Mouse (Mus musculus) monocyte, adult 5-6 weeks (primary cell): ENCODE measurements around the gene C2cd2l. TPM values are rescaled to one million over a fixed set of nuclear protein-coding genes. Genes with fewer than 3 reads are reported as not detected.

ENCODE experiments used
- ATAC-seq: fragments of 153-309, 156-312 bp; replicated peaks from 2 replicates; pipeline ENCODE4 v1.8.0; 2017; ENCODE audit warnings: mild to moderate bottlenecking; ENCODE audit not compliant: low TSS enrichment, insufficient number of reproducible peaks, severe bottlenecking, poor library complexity, low FRiP score
- total RNA-seq: library from RNA; stranded (forward); fragments of 200-1000, 200-491, 200-594 nt; gene quantifications from 3 replicates; pipeline ENCODE4 v1.2.3, GENCODE M21; 2017

The C2cd2l gene
- total RNA-seq, 1 experiment from 2014 or later = 12.2 TPM

GRCm38 (mm10) chr9:44287401-44288075, 32.5 kb downstream of the C2cd2l start:
- no peak for ATAC-seq

- ATAC-seq = no peak
Observed at GRCm38 (mm10) chr9:44287003-44287400, 33.1 kb downstream of the C2cd2l start.

- ATAC-seq = no peak
Observed at GRCm38 (mm10) chr9:44286256-44286850, 33.7 kb downstream of the C2cd2l start.

- ATAC-seq = no peak
Observed at GRCm38 (mm10) chr9:44283183-44283582, 36.9 kb downstream of the C2cd2l start.

GRCm38 (mm10) chr9:44269973-44270372, 50.1 kb downstream of the C2cd2l start:
- no peak for ATAC-seq

- no peak for ATAC-seq
Observed at GRCm38 (mm10) chr9:44269077-44269476, 51.0 kb downstream of the C2cd2l start.

GRCm38 (mm10) chr9:44268432-44268831, 51.7 kb downstream of the C2cd2l start, which contains the start of gene Nlrx1:
Gene Nlrx1, minus strand, starts transcription at chr9:44268599.
- peak; percentile 82 for ATAC-seq

GRCm38 (mm10) chr9:44268027-44268360, 52.1 kb downstream of the C2cd2l start:
- peak; percentile 72 for ATAC-seq

GRCm38 (mm10) chr9:44267319-44268026, 52.6 kb downstream of the C2cd2l start:
- 0 out of 2 replicates have a peak, but pooled peaks have one; percentile 2 for ATAC-seq

GRCm38 (mm10) chr9:44266478-44267226, 53.4 kb downstream of the C2cd2l start:
- no peak for ATAC-seq

- no peak for ATAC-seq
Observed at GRCm38 (mm10) chr9:44261388-44261787, 58.7 kb downstream of the C2cd2l start.

Other genes starting within 250 kb of the C2cd2l start
- not detected in 3 replicates for gene Mfrp, start 218.6 kb downstream of the C2cd2l start, total RNA-seq
- not detected in 3 replicates for gene C1qtnf5, start 213.0 kb downstream of the C2cd2l start, total RNA-seq
- not detected in 3 replicates for gene Gm49380, start 206.8 kb downstream of the C2cd2l start, total RNA-seq
- 3.8 to 7.1 TPM (median 5.7 TPM) in 3 replicates for gene Rnf26, start 206.8 kb downstream of the C2cd2l start, total RNA-seq
- 13.5 to 48.9 TPM (median 15.1 TPM) in 3 replicates for gene Mcam, start 185.8 kb downstream of the C2cd2l start, total RNA-seq
- 47.1 to 115 TPM (median 63.1 TPM) in 3 replicates for gene Cbl, start 86.2 kb downstream of the C2cd2l start, total RNA-seq
- gene Ccdc153, start 79.6 kb downstream of the C2cd2l start, total RNA-seq = not detected in 3 replicates
- 1.7 TPM in 1 of 3 replicates, not detected in the others for gene Pdzd3, start 68.8 kb downstream of the C2cd2l start, total RNA-seq
- 14.8 to 15.8 TPM (median 15.3 TPM) in 3 replicates for gene Nlrx1, start 51.7 kb downstream of the C2cd2l start, total RNA-seq
- gene Abcg4, start 31.7 kb downstream of the C2cd2l start, total RNA-seq = not detected in 3 replicates
- gene Hinfp, start 14.6 kb downstream of the C2cd2l start, total RNA-seq = 22.9 to 34.0 TPM (median 23.0 TPM) in 3 replicates
- gene Dpagt1, start 5.7 kb upstream of the C2cd2l start, total RNA-seq = 1.8 to 5.6 TPM (median 2.3 TPM) in 3 replicates
- 8.1 to 12.3 TPM (median 8.6 TPM) in 3 replicates for gene H2afx, start 14.4 kb upstream of the C2cd2l start, total RNA-seq
- gene Hmbs, start 23.9 kb upstream of the C2cd2l start, total RNA-seq = 8.2 to 19.1 TPM (median 15.1 TPM) in 3 replicates
- 27.4 to 38.1 TPM (median 32.2 TPM) in 3 replicates for gene Vps11, start 41.4 kb upstream of the C2cd2l start, total RNA-seq
- 47.1 to 80.0 TPM (median 54.2 TPM) in 3 replicates for gene Hyou1, start 59.2 kb upstream of the C2cd2l start, total RNA-seq
- gene Slc37a4, start 76.6 kb upstream of the C2cd2l start, total RNA-seq = 15.9 to 33.9 TPM (median 22.1 TPM) in 3 replicates
- 995 to 1,562 TPM (median 1,501 TPM) in 3 replicates for gene Rps25, start 86.9 kb upstream of the C2cd2l start, total RNA-seq
- 25.9 to 40.8 TPM (median 32.3 TPM) in 3 replicates for gene Trappc4, start 87.3 kb upstream of the C2cd2l start, total RNA-seq
- gene Ccdc84, start 98.3 kb upstream of the C2cd2l start, total RNA-seq = 25.5 to 38.4 TPM (median 28.7 TPM) in 3 replicates
- gene Foxr1, start 120.9 kb upstream of the C2cd2l start, total RNA-seq = not detected in 3 replicates
- gene Upk2, start 134.7 kb upstream of the C2cd2l start, total RNA-seq = not detected in 3 replicates
- 2.8 to 14.1 TPM (median 2.8 TPM) in 3 replicates for gene Bcl9l, start 162.5 kb upstream of the C2cd2l start, total RNA-seq
- 13.4 to 23.0 TPM (median 17.5 TPM) in 3 replicates for gene Cxcr5, start 241.6 kb upstream of the C2cd2l start, total RNA-seq